Mouse (Mus musculus): ENCODE measurements around the gene Gm9945.

The Gm9945 gene

DNA sequence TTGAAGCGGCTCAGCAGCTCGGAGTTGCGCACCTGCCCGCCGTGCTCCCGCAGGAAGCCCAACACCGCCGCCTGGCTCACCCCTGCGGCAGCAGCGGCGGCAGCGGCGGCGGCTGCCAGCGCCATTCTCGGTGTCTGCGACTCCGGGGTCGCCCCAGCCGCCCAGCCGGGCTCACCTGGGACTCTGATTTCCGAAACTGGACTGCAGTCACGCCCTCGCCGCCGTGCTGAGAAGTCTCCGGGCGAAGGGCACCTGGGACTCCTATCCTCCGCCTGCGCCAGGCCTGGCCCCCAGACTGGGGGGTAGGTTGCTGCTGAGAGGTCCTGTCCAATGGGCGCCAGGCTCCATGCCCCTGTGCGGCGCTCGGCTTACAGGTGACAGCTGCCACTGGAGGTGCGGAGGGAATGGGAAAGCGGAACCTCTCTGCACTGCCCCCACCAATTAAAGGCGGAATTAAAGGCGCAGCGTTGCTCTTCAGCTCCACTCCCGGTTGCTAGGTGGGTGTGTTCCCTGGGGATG, at the start of gene Gm9945, which contains the start of gene Sowaha:
TSS of gene Gm9945 (plus strand) at position 384 of the 519 bp plus-strand sequence.
TSS of gene Sowaha (minus strand) at position 492 of the 519 bp plus-strand sequence.
- DNase-seq (ENCODE audit: low spot score in 2 of 2): peak in 1 of 2 experiments; percentile 16

DNA sequence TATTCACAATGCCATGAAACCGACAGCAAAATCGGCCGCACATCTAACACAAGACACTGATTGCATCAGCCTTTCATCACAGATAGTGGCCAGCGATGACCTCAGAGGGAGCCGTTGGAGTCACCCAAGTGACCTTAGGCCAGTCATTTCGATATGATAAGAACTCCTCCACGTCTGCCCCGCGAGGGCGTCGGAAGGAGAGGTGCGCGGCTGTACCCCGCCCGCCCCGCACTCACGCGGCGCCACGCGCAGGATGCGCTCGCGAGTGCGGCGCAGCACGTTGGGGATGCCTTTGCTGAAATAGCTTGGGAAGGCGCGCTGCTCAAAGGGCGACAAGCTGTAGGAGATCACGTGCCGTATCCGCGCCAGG, 49.7 kb upstream of the Gm9945 start:
- no peak for DNase-seq (ENCODE audit: low spot score in 2 of 2)

DNA sequence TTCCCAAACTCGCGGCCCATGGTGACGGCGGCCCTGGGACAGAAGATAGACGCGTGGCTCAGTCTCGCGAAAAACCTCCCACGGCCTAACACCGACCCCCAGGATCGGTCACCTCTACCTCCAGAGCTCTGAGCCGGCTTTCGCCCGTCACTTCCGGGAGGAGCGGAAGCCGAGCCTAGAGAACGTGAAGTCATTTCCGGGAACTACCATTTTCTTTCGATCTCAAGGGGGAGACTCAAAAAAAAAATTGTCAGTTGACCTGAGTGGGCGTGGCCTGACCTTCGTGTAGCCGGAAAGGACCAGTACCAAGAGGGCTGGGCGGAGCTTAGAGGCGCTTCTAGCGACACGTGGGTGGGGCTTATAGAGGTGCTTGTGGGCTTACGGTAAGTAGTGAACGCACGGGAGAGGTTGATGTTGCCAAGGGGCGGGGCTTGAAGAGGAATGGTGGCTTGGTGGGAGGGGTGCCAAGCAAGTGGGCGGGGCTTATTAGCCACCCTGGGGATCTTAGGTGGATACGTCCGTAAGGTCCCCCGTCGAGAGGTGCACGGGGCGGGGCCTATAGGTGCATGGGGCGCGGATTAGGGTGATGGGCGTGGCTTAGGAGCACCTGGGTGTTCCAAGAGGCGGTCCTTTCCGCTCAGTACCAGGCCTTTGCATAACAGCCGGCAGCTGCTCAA, 49.2 kb upstream of the Gm9945 start, which contains the start of the genes Uqcrq and Gdf9:
TSS of gene Uqcrq (minus strand) at position 162 of the 677 bp plus-strand sequence.
TSS of gene Gdf9 (plus strand) at position 354 of the 677 bp plus-strand sequence.
- peak; percentile 99 for DNase-seq (ENCODE audit: low spot score in 2 of 2)

DNA sequence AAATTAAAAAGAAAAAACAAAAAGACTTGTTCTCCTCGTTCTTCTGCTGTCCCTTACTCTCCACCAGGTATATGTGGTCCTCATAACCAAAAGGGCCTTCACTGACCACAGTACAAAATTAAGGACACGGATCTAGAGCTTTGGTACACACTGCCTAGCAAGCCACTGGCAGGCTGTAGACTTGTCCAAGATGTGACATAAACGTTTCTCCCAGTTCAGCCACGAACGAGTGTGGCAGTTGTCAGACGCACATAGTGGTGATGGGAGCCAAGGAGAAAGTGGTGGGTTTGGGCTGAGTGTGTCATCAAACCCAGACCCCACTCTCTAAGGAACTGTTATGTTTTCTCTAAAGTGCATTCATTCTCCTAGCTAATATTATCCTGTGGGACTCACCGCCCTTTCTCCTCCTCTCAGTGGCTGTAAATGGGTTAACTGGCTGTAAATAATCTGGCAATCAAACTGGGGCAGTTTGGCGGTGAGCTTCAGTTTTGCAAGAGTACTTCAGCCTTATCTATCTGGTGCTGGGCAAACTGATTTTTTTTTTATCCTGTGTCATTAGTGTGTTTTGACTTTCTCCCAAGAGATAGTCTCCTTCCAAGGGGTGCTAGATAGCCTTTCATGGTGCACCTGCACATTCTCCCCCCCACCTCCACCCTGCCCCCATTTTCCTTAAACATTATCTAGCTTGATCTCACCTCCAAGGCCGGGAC, 48.5 kb upstream of the Gm9945 start:
- peak in 1 of 2 experiments; percentile 20 for DNase-seq (ENCODE audit: low spot score in 2 of 2)

DNA sequence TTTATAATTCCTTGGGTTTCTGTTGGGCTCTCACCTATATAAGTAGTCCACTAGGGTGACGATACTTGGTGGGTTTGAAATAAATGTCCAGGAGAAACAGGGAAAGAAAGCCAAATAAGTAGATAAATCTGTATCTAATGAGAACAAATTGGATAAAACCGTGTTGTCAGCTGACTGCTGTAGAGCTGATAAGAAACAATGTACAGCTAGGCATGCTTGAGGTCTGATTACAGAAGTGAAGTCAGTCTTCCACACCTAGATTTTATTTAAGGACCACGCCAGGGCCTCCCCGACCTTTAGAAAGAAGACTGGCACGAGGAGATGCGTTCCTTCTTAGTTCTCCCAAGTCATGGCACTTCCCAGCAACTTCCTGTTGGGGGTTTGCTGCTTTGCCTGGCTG, 46.9 kb upstream of the Gm9945 start:
- DNase-seq (ENCODE audit: low spot score in 2 of 2): no peak

DNA sequence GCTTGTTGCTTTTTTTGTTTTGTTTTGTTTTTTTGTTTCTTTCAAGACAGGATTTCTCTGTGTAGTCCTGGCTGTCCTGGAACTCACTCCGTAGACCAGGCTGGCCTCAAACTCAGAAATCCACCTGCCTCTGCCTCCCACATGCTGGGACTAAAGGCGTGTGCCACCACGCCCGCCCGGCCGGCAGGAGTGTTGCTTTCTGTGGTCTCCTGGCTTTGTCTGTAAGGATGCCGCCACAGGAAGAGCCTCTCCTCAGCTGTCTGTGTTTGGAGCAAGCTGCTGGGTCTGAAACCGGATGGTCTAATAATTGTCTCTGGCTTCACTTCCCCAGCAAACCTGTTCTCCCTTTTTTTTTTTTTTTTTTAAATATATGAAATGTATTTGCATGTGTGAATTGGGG, 44.5 kb upstream of the Gm9945 start:
- no peak for DNase-seq (ENCODE audit: low spot score in 2 of 2)

DNA sequence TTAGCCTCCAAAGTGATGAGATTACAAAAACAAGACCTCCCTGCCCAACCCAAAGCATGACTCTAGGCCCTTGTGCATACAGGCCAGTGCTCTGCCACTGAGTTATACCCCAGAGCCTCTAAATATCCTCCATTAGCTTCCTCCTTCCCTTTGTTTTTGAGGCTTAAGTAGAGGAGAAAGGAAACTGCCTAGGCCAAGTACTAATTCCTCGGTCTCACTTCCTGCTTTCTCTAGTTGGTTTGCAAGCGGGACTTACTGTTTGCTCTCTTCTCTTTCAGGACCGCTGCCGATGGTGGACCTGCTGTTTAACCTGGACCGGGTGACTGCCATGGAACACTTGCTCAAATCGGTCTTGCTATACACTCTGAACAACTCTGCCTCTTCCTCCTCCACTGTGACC, 43.6 kb upstream of the Gm9945 start:
- DNase-seq (ENCODE audit: low spot score in 2 of 2): no peak

DNA sequence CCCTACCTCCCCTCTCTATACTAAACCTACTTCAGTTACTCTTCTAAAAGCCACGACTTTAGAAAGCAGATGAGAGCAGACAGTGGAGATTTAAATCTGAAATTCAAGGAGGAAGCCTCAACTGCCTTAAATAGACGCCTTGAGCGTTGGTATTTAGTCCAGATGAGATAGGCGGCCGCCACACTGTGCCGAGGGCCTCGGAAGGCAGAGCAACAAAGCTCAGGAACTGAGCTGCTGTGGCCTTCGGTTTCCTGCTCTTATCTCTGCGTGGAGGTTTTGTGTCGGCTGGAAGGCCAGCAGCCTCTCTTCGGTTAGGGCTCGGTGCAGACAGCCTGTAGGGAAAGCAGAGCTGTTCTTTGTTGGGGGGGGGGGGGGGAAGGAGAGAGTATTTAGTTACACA, 38.0 kb upstream of the Gm9945 start:
- DNase-seq (ENCODE audit: low spot score in 2 of 2): peak; percentile 39 to 41

DNA sequence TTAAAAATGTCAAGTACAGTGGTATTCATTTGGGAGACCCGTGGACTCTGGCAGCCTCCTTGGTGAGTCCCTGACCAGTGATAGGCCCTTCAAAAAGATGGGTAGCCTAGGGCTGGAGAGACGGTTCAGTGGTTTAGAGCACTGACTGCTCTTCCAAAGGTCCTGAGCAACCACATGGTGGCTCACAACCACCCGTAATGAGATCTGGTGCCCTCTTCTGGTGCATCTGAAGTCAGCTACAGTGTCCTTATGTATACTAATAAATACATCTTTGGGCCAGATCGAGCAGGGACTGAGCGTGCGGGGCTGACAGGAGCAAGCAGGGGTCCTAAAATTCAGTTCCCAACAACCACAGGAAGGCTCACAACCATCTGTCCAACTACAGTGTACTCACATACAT, 36.1 kb upstream of the Gm9945 start:
- DNase-seq (ENCODE audit: low spot score in 2 of 2): peak; percentile 26 to 35

DNA sequence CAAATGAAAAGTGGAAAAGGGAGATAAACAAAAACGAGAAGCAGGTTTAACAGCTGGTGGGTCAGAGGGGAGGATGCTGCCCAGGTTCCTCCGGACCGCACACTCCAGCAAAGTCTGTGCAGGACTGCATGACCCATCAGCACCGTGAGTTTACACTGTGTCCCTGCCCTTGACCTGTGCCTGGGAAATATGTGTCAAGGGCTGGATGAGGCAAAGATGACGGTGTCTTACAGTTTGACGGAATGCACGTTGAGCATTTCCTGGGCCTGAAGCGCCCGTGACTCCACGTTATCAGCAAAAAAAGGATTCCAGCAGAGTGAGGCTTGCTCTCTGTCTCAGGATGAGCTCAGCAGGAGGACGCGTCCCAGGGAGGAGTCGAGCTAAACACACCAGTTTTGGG, 34.4 kb upstream of the Gm9945 start:
- no peak for DNase-seq (ENCODE audit: low spot score in 2 of 2)

DNA sequence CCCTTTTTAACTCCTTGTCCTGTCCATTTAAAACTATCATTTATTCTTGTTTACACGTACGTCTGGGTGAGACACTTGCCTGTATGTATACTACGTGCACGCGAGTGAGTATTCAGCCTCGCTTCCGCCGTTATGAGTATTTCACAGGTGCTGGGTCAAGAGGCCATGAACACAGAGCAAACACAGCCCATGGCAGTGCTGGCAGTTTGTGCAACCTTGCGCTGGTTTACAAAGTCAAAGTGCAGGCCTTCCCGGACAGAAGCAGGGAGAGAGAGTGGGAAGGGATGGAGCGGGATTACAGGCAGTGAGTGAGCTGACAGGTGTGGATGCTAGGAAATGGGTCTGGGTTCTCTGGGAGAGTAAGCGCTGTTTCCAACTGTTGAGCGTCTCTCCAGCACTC, 33.8 kb upstream of the Gm9945 start:
- no peak for DNase-seq (ENCODE audit: low spot score in 2 of 2)

DNA sequence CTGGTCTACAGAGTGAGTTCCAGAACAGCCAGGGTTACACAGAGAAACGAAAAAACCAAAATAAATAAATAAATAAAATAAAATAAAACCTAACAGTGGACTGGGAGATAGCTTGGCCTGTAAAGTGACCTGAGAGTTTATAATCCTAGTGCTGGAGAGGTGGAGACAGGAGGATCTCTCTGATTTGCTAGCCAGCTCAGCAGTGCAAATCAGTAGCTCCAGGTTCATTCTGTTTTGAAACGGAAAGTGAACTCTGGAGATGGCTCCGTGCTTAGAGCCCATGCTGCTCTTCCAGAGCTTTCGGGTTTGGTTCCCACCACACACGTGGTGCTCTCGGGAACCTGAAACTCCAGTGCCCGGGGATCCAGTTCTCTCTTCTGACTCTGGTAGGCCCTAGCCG, 32.0 kb upstream of the Gm9945 start:
- DNase-seq (ENCODE audit: low spot score in 2 of 2): no peak

DNA sequence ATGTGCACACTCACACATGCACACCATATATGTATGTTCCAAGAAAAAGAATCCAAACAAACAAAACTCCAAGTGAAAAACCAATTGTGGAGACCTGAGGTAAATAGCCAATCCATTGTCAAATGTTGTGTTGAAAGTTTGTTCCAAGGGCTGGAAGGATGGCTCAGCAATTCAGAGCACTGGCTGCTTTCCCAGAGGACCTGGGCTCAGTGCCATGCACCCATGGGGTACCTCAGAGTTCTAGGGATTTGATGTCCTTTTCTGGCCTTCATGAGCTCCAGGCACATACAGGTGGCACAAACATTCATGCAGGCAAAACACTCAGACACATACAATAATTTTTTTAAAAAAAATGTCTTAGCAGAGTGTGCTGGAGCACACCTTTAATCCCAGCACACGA, 31.4 kb upstream of the Gm9945 start:
- no peak for DNase-seq (ENCODE audit: low spot score in 2 of 2)

DNA sequence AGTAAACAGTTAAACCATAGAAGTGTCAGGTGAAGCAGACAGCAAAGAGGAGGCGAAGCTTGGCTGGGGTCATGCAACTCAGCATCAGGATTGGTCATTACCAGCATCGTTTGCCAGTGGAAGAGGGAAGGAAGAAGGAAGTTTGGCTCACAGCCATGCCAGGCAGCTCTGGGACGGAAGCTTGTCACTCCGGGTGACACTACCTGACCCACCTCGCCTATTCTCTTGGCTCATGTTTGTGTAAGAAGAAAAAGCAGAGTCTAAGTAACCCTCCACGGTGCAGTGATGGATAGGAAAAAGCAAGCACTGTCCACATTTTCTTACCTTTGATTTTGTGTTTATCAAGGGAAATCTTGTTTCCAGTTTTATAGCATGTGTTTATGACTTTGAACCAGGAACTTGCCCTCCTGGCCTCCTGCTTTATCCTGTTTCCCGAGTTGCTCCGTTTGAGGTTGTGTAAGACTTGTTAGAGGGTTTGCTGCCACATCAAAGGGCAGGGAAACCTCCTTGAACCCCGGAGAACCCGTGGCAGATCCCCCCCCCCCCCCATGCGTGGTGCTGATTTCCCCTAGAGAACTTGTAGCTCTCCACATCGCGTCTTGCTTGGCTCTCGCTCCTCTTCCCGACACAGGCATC, 29.8 kb upstream of the Gm9945 start:
- DNase-seq (ENCODE audit: low spot score in 2 of 2): peak in 1 of 2 experiments; percentile 33

DNA sequence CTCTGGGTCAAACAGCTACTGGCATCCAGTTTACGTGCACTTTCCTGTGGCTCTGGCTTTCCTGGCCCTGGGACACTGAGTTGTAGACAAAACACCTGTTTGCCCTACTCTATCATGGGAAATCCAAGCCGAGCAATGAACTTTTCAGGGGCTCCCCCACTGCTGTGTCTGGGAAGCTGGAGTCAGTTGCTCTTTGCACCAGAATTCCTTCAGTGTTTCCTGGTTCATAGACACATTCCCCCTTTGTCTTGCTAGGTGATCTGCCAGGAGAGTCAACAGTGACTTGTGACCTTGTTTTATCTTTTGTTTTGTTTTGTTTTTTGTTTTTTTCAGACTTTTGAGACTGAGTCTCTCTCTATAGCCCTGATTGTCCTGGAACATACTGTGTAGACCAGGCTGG, 28.6 kb upstream of the Gm9945 start:
- DNase-seq (ENCODE audit: low spot score in 2 of 2): no peak

DNA sequence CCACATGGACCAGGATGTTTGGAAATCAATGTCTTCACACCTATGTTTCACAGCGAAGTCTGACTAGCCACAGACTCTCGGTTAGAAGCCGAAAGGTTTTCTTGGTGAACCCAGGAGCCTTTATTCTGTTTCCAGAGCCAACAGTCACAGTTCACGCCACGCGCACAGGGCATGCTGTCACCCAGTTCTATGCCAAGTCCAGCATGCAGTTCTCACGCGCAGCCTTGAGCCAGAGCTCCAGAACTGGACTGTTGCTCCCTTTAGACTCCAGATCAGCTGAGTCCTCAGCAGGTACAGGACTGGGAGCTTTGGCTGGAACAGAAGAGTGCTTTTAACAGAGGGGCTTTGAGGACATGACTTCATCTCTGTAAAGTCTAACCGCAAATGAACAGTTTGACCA, 27.6 kb upstream of the Gm9945 start:
- DNase-seq (ENCODE audit: low spot score in 2 of 2): no peak

DNA sequence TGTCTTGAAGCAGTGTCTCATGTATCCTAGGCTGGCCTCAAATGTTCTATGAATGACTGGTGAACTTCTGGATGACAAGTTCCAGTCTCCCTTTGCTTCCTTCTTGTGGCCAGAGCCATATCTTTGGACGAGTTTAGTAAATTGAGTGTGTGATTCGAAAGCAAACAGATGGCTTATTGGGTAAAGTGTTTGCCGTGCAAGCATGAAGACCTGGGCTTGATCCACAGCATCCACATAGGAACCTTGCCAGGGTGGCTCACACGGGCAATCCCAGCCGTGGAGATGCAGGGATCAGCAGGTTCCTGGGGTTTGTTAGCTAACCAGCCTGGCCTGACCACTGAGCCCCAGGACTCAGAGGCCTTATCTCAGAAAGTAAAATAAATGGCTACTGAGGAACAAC, 26.9 kb upstream of the Gm9945 start:
- no peak for DNase-seq (ENCODE audit: low spot score in 2 of 2)

DNA sequence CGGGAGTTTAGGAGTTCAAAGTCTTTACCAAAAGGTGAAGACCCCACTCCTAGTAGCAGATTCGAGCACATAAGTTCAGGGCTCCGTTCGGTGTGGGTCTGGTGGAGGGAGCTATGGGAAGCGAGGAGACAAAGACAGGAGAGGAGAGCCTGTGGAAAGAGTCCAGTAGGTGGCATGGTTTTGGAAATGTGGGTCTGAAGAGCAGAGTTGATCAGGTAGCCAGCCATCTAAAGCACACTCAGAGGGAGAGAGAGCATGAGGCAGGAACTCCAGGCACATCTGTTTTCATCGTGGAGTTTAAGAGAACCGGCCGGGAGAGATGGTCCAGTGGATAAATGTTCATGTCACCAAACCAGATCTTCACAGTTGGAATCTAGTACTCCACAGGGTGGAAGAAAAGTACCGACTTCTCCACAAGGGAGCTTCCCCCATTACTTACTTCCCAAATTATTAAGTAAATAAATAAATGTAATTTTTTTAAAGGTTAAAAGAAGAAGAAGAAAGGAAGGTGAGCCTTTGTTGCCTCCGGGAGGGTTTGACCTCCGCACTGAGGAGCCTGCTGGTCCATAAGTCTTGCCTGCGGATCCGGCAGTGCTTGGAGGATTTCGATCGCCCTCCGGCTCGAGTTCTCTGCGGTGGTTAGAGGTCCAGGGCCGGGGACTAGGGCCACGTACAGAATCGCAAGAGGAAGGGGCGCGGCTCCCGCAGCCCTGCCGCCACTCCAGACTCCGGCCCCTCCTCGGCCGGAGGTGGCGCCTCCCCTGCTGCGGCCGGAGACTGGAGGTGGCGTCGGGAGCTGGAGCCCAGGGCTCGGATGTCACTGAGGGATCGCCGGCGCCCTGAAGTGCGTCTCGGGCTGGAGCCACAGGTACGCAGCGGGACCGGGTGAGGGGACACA, 23.2 kb upstream of the Gm9945 start, which contains the start of the genes Gm10447 and Shroom1:
TSS of gene Gm10447 (minus strand) at position 637 of the 898 bp plus-strand sequence.
TSS of gene Shroom1 (plus strand) at position 732 of the 898 bp plus-strand sequence.
- no peak for DNase-seq (ENCODE audit: low spot score in 2 of 2)

DNA sequence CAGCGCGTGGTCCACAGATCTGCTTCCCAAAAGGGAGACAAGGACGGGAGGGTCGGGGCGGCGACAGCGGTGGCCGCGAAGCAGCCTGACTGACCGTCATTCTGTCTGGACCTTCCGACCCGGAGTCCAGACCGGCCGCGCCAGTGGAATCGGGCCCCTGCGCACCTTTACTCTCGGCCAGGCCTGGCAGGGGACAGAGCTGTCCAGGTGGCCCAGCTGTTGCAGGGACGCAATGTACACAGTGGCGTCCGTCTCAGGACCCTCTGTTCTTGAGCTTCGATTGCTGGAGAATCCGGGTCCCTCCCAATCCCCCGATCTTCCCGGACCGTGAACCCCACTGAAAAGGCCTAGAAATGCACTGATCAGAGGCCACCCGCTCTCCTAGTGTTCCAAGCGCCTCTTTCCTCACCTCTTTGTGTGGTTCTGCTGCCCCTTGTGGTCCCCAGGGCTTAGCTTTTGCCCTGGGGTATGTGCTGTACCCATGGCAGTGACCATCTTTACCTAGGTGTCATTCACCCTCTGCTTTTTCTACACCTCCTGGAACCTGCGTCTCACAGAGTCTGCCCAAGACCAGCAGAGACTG, 22.5 kb upstream of the Gm9945 start:
- no peak for DNase-seq (ENCODE audit: low spot score in 2 of 2)

DNA sequence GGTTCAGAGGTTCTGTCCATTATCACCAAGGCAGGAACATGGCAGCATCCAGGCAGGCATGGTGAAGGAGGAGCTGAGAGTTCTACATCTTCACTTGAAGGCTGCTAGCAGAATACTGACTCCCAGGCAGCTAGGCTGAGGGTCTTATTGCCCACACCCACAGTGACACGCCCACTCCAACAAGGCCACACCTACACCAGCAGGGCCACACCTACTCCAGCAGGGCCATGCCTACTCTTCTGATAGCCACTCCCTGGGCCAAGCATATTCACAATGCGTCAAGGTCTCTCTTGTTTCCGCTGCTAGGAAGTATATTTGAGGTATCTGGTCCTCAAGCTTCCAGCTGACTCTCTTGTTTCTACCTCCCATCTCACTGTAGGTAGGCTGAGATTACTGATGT, 21.0 kb upstream of the Gm9945 start:
- no peak for DNase-seq (ENCODE audit: low spot score in 2 of 2)

DNA sequence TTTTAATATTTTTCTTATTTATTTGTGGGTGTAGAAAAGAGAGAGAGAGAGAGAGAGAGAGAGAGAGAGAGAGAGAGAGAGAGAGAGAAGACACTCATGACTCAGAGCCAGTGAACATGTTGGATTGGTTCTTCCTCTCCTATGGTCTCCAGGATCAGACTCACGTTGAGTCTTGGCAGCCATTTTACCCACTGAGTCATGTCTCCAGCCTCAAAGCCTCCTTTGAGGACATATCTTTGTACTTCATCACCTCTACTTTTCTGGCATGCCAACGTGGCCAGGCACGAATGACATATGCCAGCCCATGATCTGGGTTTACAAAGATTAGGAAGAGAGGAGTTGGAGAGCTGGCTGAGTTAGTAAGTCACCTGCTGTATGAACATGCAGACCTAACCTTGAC, 19.8 kb upstream of the Gm9945 start:
- no peak for DNase-seq (ENCODE audit: low spot score in 2 of 2)
